Mouse (Mus musculus) heart, postnatal 14 days (tissue): ENCODE measurements at regions not wholly inside any gene's neighbourhood (a gene's known extent, or its start where the extent isn't known, plus 50 kb on each side); places are given as distances from the start of the nearest gene placed in this dataset.
A peak's percentile ranks its signal among the peaks of the same experiment; 100 is the strongest.

Experiments used
- DNase-seq, 2 experiments: peaks; one replicate each; pipeline ENCODE4 v3.0.0; 2021 to 2022
- intact Hi-C: fragments of 180-260 bp; cut with DNase I; formaldehyde crosslinking; loops from one replicate; pipeline ENCODE4 v1.15.1; 2025

GRCm38 (mm10) chr9:23535872-23536271 is 313.0 kb downstream of the Bmper start:
- DNase-seq: no peak

GRCm38 (mm10) chr9:23538051-23538450 is 315.2 kb downstream of the Bmper start:
- intact Hi-C loops: no loop called here
- DNase-seq: peak in 1 of 2 experiments; percentile 10

More at GRCm38 (mm10) chr9:23535872-23536271, 313.0 kb downstream of the Bmper start:
- intact Hi-C loops: no loop called here

GRCm38 (mm10) chr9:23551692-23552091 is 328.8 kb downstream of the Bmper start:
- DNase-seq: no peak
- intact Hi-C loops: no loop called here

GRCm38 (mm10) chr9:23553766-23554165 is 330.9 kb downstream of the Bmper start:
- DNase-seq: no peak
- intact Hi-C loops: no loop called here

- DNase-seq: no peak
- intact Hi-C loops: no loop called here
These were observed 334.7 kb downstream of the Bmper start for GRCm38 (mm10) chr9:23557601-23558000.

GRCm38 (mm10) chr9:23561924-23562323 is 339.0 kb downstream of the Bmper start:
- DNase-seq: no peak
- intact Hi-C loops: no loop called here

GRCm38 (mm10) chr9:23567081-23567480 is 344.2 kb downstream of the Bmper start:
- intact Hi-C loops: no loop called here
- no peak for DNase-seq

- intact Hi-C loops: no loop called here
- DNase-seq: no peak
These were observed 347.3 kb downstream of the Bmper start for GRCm38 (mm10) chr9:23570150-23570549.

GRCm38 (mm10) chr9:23576314-23576713 is 353.4 kb downstream of the Bmper start:
- DNase-seq: no peak
- intact Hi-C loops: no loop called here

- DNase-seq: peak in 1 of 2 experiments; percentile 8
- intact Hi-C loops: loop anchor here (10.0 kb wide), 1 partner anchor 935 kb away; no protein-coding TSS in a partner anchor
These were observed 357.3 kb downstream of the Bmper start for GRCm38 (mm10) chr9:23580155-23580554.

GRCm38 (mm10) chr9:23581039-23581606 is 358.2 kb downstream of the Bmper start:
- peak; percentile 66 to 84 for DNase-seq
- intact Hi-C loops: loop anchor here (10.0 kb wide), 1 partner anchor 934 kb away; no protein-coding TSS in a partner anchor

- intact Hi-C loops: loop anchor here (10.0 kb wide), 1 partner anchor 930 kb away; no protein-coding TSS in a partner anchor
- no peak for DNase-seq
These were observed 361.7 kb downstream of the Bmper start for GRCm38 (mm10) chr9:23584561-23584960.

- intact Hi-C loops: loop anchor here (10.0 kb wide), 1 partner anchor 926 kb away; no protein-coding TSS in a partner anchor
- no peak for DNase-seq
These were observed 366.1 kb downstream of the Bmper start for GRCm38 (mm10) chr9:23589024-23589423.

GRCm38 (mm10) chr9:23591906-23592305 is 369.0 kb downstream of the Bmper start:
- intact Hi-C loops: no loop called here
- no peak for DNase-seq

- intact Hi-C loops: no loop called here
- no peak for DNase-seq
These were observed 377.7 kb downstream of the Bmper start for GRCm38 (mm10) chr9:23600623-23601022.
